ENCODE assay signal across 7 mouse cellular contexts in genomic region chr4:132039975-132040645, GRCm38 (mm10). TPM values are rescaled to one million over a fixed set of nuclear protein-coding genes. Genes with fewer than 3 reads are reported as not detected.
DNase-seq lines count a peak whose midpoint lies in the region; ATAC-seq lines count a peak whose summit lies in the region.

No protein-coding gene starts in this region.

- H3K9ac ChIP-seq in heart, embryonic 11.5 days (ENCODE audit: low read depth, low read length) = no peak overlapping the region

- no peaks in the 10 kb centered on the region for H3K9me3 ChIP-seq in heart, embryonic 11.5 days (replicated peaks; ENCODE audit: control insufficient read depth, low read length)

- H3K27me3 ChIP-seq in heart, embryonic 11.5 days (ENCODE audit: control insufficient read depth, insufficient read depth, low read length) = no peaks in the 10 kb centered on the region

- no peak overlapping the region for H3K4me3 ChIP-seq in heart, embryonic 11.5 days (ENCODE audit: low read depth, low read length)

- H3K36me3 ChIP-seq in heart, embryonic 11.5 days (ENCODE audit: control insufficient read depth, insufficient read depth, low read length) = no peaks in the 10 kb centered on the region

- 61% methylated on average over 8 of the region's 8 CpGs for WGBS in heart, embryonic 11.5 days (ENCODE audit: insufficient replicate concordance)

- no peak overlapping the region for H3K4me2 ChIP-seq in heart, embryonic 11.5 days

- peak; percentile 97 for DNase-seq in 416B (ENCODE audit: low read depth)
- DNase-seq in B cell, adult 2 months = peak; percentile 71 to 77
- DNase-seq in adrenal gland, adult 18-20 months (ENCODE audit: low spot score in 2 of 2) = no peak
- DNase-seq in yolk sac, embryonic 10.5 days (ENCODE audit: low spot score) = no peak
- DNase-seq in gastrocnemius, adult 8-10 months (ENCODE audit: low spot score in 2 of 2) = no peak

- ATAC-seq in heart, embryonic 11.5 days (replicated peaks; ENCODE audit: insufficient number of reproducible peaks, low FRiP score, low TSS enrichment) = no peak
- peak; percentile 96 for ATAC-seq in megakaryocyte, adult 5-6 weeks (ENCODE audit: poor library complexity, severe bottlenecking)

- peaks cover 11% of the 10 kb centered on the region for H3K4me1 ChIP-seq in heart, embryonic 11.5 days (ENCODE audit: control insufficient read depth, insufficient read depth, low read length)

- H3K27ac ChIP-seq in heart, embryonic 11.5 days (ENCODE audit: low read depth, low read length) = peak overlapping the region; percentile 7; the same call in 1 of the 2 replicates

RNA-seq across cellular contexts. Expression of gene Gm10300, which starts 34.4 kb away (rescaled TPM):
- 0.10 and 0.20 TPM in 2 replicates for polyA plus RNA-seq in heart, embryonic 11.5 days (2014; fragmentation: Nextera tagmentation; extraction: Ambion mirVana)
- total RNA-seq in megakaryocyte, adult 5-6 weeks (2015) = 0.16 TPM in 1 of 2 replicates, not detected in the other
- total RNA-seq in megakaryocyte, adult 5-6 weeks (2017) = 0.33 and 0.37 TPM in 2 replicates
- under 1 TPM; 0.38 to 0.46 TPM for total RNA-seq in adrenal gland, adult 18-20 months (2021)
- total RNA-seq in gastrocnemius, adult 8-10 months (2022) = under 1 TPM in 3 of 4 experiments, not detected in 1; 0.10 to 0.22 (median 0.11) TPM

RNA-seq across cellular contexts. Expression of gene Epb41, which starts 35.0 kb away (rescaled TPM):
- 67.5 and 73.2 TPM in 2 replicates for polyA plus RNA-seq in heart, embryonic 11.5 days (2014; fragmentation: Nextera tagmentation; extraction: Ambion mirVana)
- total RNA-seq in megakaryocyte, adult 5-6 weeks (2015) = 42.5 and 51.8 TPM in 2 replicates
- 61.1 and 62.3 TPM in 2 replicates for total RNA-seq in megakaryocyte, adult 5-6 weeks (2017)
- total RNA-seq in adrenal gland, adult 18-20 months (2021) = 10 to 100 TPM; 50.9 to 58.5 TPM
- total RNA-seq in gastrocnemius, adult 8-10 months (2022) = 100 to 1,000 TPM; 114 to 129 (median 121) TPM

Comparison
In these comparisons a context has a peak if more than half of its experiments do, and no peak if none do; other contexts are left out.
1. DNase-seq: peak in 416B (single experiment) and B cell, adult 2 months (2 of 2); none in adrenal gland, adult 18-20 months (0 of 2), yolk sac, embryonic 10.5 days (single experiment) and gastrocnemius, adult 8-10 months (0 of 2).